Mouse (Mus musculus): ENCODE measurements around the gene Baiap2.

GRCm38 (mm10) chr11:119926762-119927161 is 15.8 kb upstream of the Baiap2 start:
- TF ChIP-seq POLR2A (IDR thresholded peaks at IDR 0.05; ENCODE audit: low read depth, low read length), result no peak
- no peak for TF ChIP-seq CTCF (conservative IDR thresholded peaks at IDR 0.05; ENCODE audit: insufficient read depth, insufficient read length, low read depth, low read length)

All from kidney, adult 2 months (tissue).